Mouse (Mus musculus) G1E (cell line): Measurements from ENCODE around the gene Gabarapl2.

ENCODE experiments used
- CTCF ChIP-seq: IDR thresholded peaks from 2 replicates; pipeline ENCODE4 v1.5.1; 2012; ENCODE audit warnings: low read depth, low read length, inconsistent platforms, mixed read lengths
- GATA1 ChIP-seq: IDR thresholded peaks from 2 replicates; pipeline ENCODE4 v1.6.1; 2012; ENCODE audit warnings: borderline replicate concordance, low read length, inconsistent platforms, mixed read lengths
- POLR2AphosphoS5 ChIP-seq: IDR thresholded peaks from 2 replicates; pipeline ENCODE4 v1.6.1; 2012; ENCODE audit warnings: low read depth, low read length, inconsistent platforms; ENCODE audit not compliant: insufficient replicate concordance

GRCm38 (mm10) chr8:111955879-111956278, 15.4 kb downstream of the Gabarapl2 start:
- TF ChIP-seq CTCF: no peak
- no peak for TF ChIP-seq GATA1
- TF ChIP-seq POLR2AphosphoS5: no peak
